Mouse (Mus musculus) heart, postnatal 36 days (tissue): ENCODE data around the gene Bend4. TPM values are rescaled to one million over a fixed set of nuclear protein-coding genes. Genes with fewer than 3 reads are reported as not detected.

Source experiments
- total RNA-seq, 2 experiments: library from RNA; stranded (reverse); gene quantifications; 2 replicates each; pipeline ENCODE4 v1.2.3; 2021

Bend4 gene
- total RNA-seq, 2 experiments from 2014 or later = 1.6 to 3.3 TPM

Other genes with a start within 250 kb of the Bend4 start
- 10 to 100 TPM; 43.2 to 52.8 TPM for gene Tmem33, start 167.7 kb downstream of the Bend4 start, total RNA-seq
- 100 to 1,000 TPM; 154 to 172 TPM for gene Slc30a9, start 121.4 kb downstream of the Bend4 start, total RNA-seq
- under 1 TPM; 0.80 to 0.81 TPM for gene Shisa3, start 179.6 kb upstream of the Bend4 start, total RNA-seq